Mouse (Mus musculus) kidney, adult 2 months (tissue): ENCODE data around the gene Esr1. TPM values are rescaled to one million over a fixed set of nuclear protein-coding genes. Genes with fewer than 3 reads are reported as not detected.

Source experiments
- DNase-seq: peaks from one replicate; pipeline ENCODE4 v3.0.0; 2021
- H3K27ac ChIP-seq: fragments of 200-500 bp; 2 replicates; pipeline ENCODE4 v1.5.1; 2012; ENCODE audit warnings: low read depth, low read length, control low read depth, inconsistent platforms; ENCODE audit not compliant: insufficient read depth
- H3K27me3 ChIP-seq: fragments of 200-500 bp; replicated peaks from 2 replicates; pipeline ENCODE4 v1.6.1; 2012; ENCODE audit warnings: mild to moderate bottlenecking, moderate library complexity, low read length, inconsistent platforms; ENCODE audit not compliant: control insufficient read depth, insufficient read depth
- H3K36me3 ChIP-seq: fragments of 200-500 bp; 2 replicates; pipeline ENCODE4 v1.6.1; 2012; ENCODE audit warnings: mild to moderate bottlenecking, moderate library complexity, low read length, inconsistent platforms; ENCODE audit not compliant: control insufficient read depth, insufficient read depth
- H3K4me1 ChIP-seq: fragments of 200-500 bp; 2 replicates; pipeline ENCODE4 v1.6.1; 2011; ENCODE audit warnings: low read length; ENCODE audit not compliant: control insufficient read depth, insufficient read depth
- H3K4me3 ChIP-seq: fragments of 200-500 bp; 2 replicates; pipeline ENCODE4 v1.5.1; 2011; ENCODE audit warnings: mild to moderate bottlenecking, low read depth, low read length, control low read depth; ENCODE audit not compliant: insufficient read depth
- CTCF ChIP-seq: fragments of 200-500 bp; conservative IDR thresholded peaks from 2 replicates; pipeline ENCODE4 v1.5.1; 2011; ENCODE audit warnings: low read depth, mild to moderate bottlenecking, control low read depth, low read length, moderate library complexity, mixed read lengths; ENCODE audit not compliant: insufficient read depth, insufficient read length
- POLR2A ChIP-seq: fragments of 200-500 bp; IDR thresholded peaks from one replicate; pipeline ENCODE4 v1.6.1; 2011; ENCODE audit warnings: low read depth, low read length, control low read depth
- WGBS: fragments of 180-500 bp; shearing (Covaris S2); methylation state at CpG from one replicate; pipeline ENCODE4 v1.1.7; 2018; 5-methylcytosine and 5-hydroxymethylcytosine counted together
- polyA plus RNA-seq: library from polyadenylated mRNA; depleted of rRNA; stranded (reverse); fragments of >200 nt; gene quantifications from 2 replicates; pipeline ENCODE4 v1.2.3, GENCODE M21; 2012; rRNA removed

Gene Esr1
- polyA plus RNA-seq: 5.1 and 6.4 TPM in 2 replicates

DNA sequence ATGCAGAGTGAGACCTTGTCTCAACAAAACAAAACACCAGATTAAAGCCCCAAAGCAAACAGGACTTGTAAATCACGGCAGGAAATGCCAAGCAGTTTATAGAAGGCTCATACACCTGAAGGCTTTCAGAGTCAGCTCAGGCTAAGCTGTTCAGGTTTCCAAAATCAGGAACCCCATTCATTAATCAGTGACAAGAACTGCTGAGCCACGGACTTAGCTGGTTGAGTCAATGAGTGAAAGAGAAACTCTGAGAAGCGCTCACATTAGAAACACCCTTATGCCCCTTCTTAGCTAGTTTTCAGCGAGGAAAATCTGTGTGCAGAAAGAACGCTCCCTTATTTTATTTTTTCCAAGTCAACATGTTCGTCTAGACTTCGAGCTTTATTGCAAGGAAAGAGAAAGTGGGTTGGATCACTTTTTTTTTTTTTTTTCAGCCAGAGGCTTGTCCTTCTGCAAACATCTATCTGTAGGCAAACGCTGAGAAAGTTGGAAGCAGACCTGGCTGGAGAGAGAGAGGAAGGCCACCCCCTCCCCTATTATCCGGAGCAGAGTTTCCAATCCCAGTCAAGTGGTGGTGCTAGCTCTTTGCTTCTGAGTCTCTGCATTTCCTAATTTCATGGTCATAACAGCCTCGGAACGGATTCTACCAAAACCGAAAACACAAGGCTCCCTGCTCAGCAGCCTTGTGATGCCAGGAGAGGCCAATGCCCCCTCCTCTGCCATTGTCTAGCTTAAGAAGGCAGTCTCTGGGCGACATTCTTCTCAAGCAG, at the start of gene Esr1:
Gene Esr1, plus strand, starts transcription at position 208 of the 770 bp plus-strand sequence.
- peak within 1 kb of the TSS; percentile 81 for H3K27ac ChIP-seq
- H3K36me3 ChIP-seq: no peaks in the 10 kb centered on the region
- H3K4me1 ChIP-seq: no peaks in the 10 kb centered on the region; the same call in 1 of the 2 replicates
- DNase-seq: peak; percentile 74
- 11% methylated on average over 13 of the region's 13 CpGs for WGBS
- no peaks in the 10 kb centered on the region for H3K27me3 ChIP-seq
- TF ChIP-seq POLR2A: no peak
- 0 out of 2 replicates have a peak, but pooled peaks have one; percentile 13 for TF ChIP-seq CTCF
- peak within 1 kb of the TSS; percentile 59 for H3K4me3 ChIP-seq

DNA sequence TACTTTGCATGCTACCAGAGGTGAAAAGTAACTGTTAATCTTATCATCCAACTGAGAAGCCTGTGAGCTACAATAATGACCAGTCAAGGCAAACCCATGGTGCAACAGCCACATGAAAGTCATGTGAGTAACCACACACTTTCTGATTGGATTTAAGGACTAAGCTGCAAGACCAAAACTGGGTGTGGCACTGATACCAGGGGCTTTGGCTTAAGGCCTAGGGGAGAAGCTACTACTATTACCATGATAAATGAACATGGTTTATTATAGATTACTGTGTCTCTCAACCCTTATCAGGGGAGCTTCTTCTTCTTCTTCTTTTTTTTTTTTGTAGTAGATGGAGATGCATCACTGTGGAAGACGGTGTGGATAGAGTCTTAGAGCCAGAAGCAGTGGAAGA, 46.2 kb upstream of the Esr1 start:
- 96% methylated on average over 1 of the region's 1 CpGs for WGBS
- TF ChIP-seq CTCF: no peak
- no peak for TF ChIP-seq POLR2A
- Histone ChIP-seq H3K36me3 (no peaks in the 10 kb centered on the region), H3K4me3 (no peak overlapping the region), H3K4me1 (no peaks in the 10 kb centered on the region), H3K27ac (no peak overlapping the region), H3K27me3 (no peaks in the 10 kb centered on the region)
- DNase-seq: no peak

DNA sequence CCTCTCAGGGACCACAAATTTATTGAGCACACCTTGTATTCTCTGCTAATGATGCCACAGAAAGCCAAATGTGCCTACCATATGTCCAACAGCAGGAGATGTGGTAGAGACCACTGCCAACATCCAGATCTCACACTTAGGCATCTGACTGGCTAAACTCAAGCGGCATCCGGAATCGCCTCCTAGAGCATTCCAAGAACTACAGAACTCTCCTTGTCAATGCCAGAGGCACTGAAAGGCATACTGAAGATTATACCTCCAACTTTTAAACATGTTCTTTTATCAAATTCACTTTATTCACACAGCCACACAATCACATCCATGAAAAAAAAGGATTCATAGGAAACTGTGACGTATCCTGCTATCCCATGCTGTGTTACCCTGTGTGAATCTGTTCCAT, 40.6 kb upstream of the Esr1 start:
- Histone ChIP-seq H3K4me1 (no peaks in the 10 kb centered on the region), H3K27me3 (no peaks in the 10 kb centered on the region), H3K27ac (no peak overlapping the region), H3K4me3 (no peak overlapping the region), H3K36me3 (no peaks in the 10 kb centered on the region)
- 97% methylated on average over 4 of the region's 4 CpGs for WGBS
- TF ChIP-seq POLR2A (no peak), CTCF (no peak)
- DNase-seq: no peak

- Histone ChIP-seq H3K4me3 (no peak overlapping the region), H3K4me1 (no peaks in the 10 kb centered on the region), H3K36me3 (no peaks in the 10 kb centered on the region), H3K27me3 (no peaks in the 10 kb centered on the region), H3K27ac (no peak overlapping the region)
- DNase-seq: no peak
- 94% methylated on average over 4 of the region's 4 CpGs for WGBS
- TF ChIP-seq CTCF (no peak), POLR2A (no peak)
Measured at GRCm38 (mm10) chr10:4571304-4571703, 40.1 kb upstream of the Esr1 start.

GRCm38 (mm10) chr10:4581905-4582304, 29.5 kb upstream of the Esr1 start:
- Histone ChIP-seq H3K4me1 (no peaks in the 10 kb centered on the region), H3K27me3 (no peaks in the 10 kb centered on the region), H3K27ac (no peak overlapping the region), H3K36me3 (no peaks in the 10 kb centered on the region), H3K4me3 (no peak overlapping the region)
- 89% methylated on average over 5 of the region's 5 CpGs for WGBS
- no peak for TF ChIP-seq POLR2A
- TF ChIP-seq CTCF: no peak
- DNase-seq: no peak

- Histone ChIP-seq H3K36me3 (no peaks in the 10 kb centered on the region), H3K27me3 (no peaks in the 10 kb centered on the region), H3K27ac (no peak overlapping the region), H3K4me3 (no peak overlapping the region), H3K4me1 (no peaks in the 10 kb centered on the region)
- TF ChIP-seq CTCF (no peak), POLR2A (no peak)
- WGBS: 80% methylated on average over 6 of the region's 6 CpGs
- DNase-seq: peak; percentile 38
Measured at GRCm38 (mm10) chr10:4586691-4587090, 24.7 kb upstream of the Esr1 start.

DNA sequence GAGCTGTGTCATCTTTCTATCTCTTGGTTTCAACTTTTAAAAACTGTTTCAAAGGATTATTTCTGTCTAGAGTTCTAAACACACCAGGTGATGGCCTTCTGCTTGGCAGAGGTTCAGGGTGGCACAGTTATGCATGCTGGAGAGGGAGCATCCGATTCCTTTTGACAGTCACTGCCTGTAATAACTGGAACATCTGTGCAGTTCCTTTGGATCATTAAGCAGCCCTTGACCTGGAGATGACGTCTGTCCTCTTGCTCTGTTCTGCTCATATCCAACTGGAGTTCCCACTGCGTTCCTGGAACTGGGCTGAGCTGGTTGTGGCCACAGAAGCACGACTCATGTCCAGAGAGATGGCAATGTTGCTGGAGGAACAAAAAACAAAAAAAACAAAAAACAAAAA, 21.8 kb upstream of the Esr1 start:
- DNase-seq: peak; percentile 43
- WGBS: 33% methylated on average over 4 of the region's 4 CpGs
- Histone ChIP-seq H3K36me3 (no peaks in the 10 kb centered on the region), H3K4me3 (no peak overlapping the region), H3K27me3 (no peaks in the 10 kb centered on the region), H3K4me1 (no peaks in the 10 kb centered on the region), H3K27ac (no peak overlapping the region)
- TF ChIP-seq CTCF (no peak), POLR2A (no peak)
